Mouse (Mus musculus) urinary bladder, adult 18-20 months (tissue): Measurements from ENCODE around the gene AU021092.
"Not testable (repeated sequence)": the region's sequence is repeated elsewhere in the genome, so short reads cannot be mapped to it uniquely, and the experiment has no call there.

Source experiments
- DNase-seq, 2 experiments: peaks; one replicate each; pipeline ENCODE4 v3.0.0; 2022; ENCODE audit warnings: low spot score in 2 of 2, mixed read lengths in 2 of 2

Gene AU021092

DNA sequence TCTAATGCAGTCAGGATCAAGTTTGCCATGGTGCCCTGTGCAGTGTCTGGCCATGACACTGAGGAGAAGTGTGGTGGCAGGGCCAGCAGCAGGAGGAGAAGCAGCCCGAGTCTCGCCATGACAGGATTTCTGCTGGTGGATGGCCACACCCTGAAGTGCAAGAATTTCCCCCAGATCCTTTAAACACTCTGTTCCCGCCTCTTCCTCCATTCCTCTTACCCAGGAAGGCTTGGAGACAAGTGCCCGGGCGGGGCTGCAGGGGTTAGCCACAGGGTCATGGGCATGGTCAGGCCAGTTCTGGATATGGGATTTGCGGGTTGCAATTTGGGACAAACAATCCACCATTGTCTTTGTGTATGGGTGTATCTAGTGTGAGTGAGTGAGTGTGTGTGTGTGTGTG is at the start of gene AU021092:
TSS of gene AU021092 (minus strand) at position 160 of the 400 bp plus-strand sequence.
- DNase-seq, result no peak

GRCm38 (mm10) chr16:5271411-5272035 is 49.4 kb upstream of the AU021092 start:
- DNase-seq, result no peak

DNA sequence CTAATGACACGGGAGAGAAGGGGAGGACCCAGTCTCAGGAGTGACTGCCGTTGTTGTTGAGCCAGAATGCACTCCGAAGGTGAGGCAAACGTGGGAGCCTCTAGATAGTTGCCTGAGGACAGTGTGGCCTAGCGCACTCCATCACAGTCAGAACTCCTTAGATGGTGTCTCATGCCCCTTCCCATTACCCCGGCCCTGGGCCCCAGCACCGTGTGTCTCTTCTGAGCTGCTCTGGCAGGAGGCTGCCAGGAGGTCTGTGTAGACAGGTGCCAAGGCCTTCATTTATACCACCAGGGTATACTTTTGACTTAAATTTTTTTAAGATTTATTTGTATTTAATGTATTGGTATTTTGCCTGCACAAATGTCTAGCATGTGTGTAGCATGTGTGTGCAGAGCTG is 41.8 kb upstream of the AU021092 start:
- DNase-seq, result no peak

DNA sequence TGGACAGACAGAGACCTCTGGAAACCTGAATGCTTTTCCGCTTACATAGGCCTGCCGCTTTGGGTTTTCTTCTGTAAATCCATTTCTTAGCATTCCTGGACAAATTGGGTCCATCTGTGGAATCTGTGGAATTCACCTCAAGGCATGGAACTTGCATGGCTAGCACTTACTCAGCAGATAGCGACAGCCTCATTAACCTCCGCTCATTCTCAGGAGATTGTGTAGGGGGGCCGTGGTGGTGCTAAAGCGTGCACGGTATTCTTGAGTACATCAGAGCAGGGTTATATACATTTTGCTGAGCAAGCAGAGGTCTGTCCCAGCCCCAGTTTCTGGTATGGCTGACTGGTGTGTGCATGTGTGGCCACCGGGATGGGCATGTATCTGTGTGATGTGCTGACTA is 41.1 kb upstream of the AU021092 start:
- DNase-seq, result no peak

DNA sequence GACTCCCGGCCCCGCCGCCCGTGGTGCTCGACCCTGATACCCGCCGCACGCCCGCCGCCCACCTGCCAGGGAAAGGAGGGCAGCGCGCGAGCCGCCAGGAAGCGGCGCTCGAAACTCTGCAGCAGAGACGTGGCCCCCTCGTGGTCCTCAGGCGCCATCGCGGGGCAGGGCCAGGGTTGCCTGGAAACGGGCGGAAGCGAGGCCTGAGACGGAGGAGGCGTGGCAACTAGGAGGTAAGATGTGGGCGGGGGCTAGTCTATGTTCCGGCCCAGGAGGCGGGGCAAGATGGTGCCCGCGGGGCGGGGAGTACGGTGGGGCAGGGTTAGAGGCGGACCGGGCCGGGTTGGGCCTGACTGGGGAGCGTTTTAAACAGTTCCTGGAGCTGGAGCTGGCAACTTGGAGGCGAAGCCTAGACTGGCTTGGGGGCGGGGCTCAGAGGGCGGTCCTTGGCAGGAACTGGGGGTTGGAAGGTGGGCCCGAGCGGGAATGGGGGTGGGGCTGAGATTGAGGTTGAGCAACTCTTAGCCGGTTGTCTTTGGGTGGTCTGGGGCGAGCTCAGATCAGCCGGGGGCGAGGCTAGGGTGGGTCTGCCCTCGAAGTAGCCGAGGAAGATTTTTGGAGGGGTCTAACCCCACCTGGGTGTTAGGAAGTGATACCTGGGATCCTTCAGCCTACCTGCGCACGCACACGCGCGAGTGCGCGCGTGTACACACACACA is 33.8 kb upstream of the AU021092 start, which contains the start of gene Eef2kmt:
TSS of gene Eef2kmt (minus strand) at position 205 of the 718 bp plus-strand sequence.
- DNase-seq, result peak; percentile 98 to 99

DNA sequence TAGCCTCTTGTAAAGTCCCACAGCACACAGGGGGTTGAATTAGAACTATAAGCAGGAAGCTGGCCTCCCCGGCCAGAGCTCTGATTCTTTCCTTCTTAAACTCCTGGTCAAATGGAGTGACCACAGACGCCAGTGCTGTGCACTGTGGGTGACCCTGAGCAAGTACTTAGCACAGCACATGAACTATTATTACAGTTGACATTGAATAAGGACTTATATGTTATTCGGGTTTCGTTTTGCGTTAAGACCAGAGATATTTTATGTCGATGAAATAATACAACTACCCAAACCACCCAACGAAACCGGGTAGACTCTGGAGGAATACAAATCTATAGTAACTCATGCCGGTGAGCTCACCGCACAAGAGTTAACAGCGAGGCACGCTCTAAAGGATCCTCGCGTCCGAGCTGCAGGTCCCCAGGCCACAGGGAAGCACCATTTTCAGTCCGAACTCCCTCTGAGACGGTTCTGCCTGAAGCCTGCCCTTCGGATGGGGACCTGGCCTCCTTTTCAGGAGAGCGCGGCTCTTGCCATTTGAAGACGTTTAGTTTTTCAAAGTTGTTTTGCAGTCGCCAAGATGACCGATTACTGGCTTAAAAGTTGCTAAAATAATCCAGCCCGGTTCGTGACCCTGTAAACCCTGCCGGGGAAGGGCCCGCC is 33.1 kb upstream of the AU021092 start:
- DNase-seq, result no peak

DNA sequence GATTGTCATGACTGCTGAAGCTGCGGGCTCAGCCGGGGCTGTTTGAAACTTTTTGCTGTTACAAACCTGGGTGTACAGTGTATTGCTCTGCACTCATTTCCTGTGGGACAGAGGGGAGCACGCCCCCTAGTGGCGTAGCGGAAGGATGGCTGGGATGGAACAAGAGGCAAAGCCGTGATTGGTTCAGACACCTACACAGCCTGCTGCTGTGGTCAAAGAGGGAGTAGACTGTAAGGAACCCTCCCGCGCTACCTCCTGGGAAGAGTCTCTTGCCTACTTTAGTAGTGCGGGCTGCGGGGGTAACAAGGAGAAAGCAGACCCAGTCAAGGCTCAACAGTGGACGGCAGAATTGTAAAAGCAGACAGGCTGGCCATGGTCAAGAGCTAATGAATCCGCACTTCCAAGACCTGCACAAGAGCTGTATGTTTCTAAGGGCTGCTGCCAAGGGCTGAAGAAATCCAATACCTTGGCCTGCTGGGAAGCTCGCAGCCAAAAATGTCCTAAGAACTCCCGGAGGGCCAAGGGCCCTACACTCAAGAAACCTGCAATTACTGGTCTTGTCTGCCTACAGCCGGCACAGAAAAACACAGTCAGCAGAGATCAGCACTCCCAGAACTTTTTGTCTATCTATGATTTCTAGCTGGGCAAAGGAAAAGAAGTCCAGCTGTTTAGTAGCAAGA is 32.4 kb upstream of the AU021092 start:
- DNase-seq, result peak; percentile 56 to 74

DNA sequence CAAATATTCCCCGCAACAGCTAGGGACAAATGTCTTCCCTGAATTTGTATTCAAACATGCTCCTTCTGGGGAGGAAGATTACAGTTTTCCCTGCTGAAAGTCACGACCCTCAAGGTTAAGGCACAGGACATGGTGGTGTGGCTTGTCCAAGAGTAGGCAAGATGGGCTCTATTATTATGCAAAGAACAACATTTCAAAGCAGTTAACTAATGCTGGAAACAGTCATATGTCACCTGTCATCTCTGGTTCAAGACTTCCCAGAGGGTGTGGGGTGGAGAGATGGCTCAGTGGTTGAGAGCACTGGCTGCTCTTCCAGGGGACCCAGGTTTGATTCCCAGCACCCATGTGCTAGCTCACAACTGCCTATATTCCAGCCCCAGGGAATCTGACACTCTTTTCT is 30.2 kb upstream of the AU021092 start:
- DNase-seq, result no peak

GRCm38 (mm10) chr16:5250891-5251290 is 28.8 kb upstream of the AU021092 start:
- DNase-seq, result no peak

- DNase-seq, result peak in 1 of 2 experiments; percentile 34
Observed at GRCm38 (mm10) chr16:5244411-5244810, 22.3 kb upstream of the AU021092 start.

DNA sequence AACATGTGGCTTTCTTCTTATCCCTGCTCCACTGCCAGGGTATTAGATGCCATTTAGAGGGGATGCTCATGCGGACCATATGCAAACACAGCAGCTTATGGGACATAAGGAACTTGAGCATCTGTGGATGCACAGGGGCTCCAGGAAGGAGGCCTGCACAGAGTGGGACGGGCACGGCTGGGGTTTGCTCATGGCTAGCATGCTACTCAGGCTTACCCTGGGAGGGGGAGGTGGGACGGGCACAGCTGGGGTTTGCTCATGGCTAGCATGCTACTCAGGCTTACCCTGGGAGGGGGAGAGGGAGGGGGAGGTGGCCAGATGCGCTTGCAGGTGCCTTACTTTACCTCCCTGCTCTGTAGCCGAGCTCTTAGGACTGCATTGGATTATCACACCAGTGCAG is 20.8 kb upstream of the AU021092 start:
- DNase-seq, result no peak

- no peak for DNase-seq
Observed at GRCm38 (mm10) chr16:5242355-5242754, 20.3 kb upstream of the AU021092 start.

- peak; percentile 85 to 90 for DNase-seq
Observed at GRCm38 (mm10) chr16:5233418-5234313, 11.6 kb upstream of the AU021092 start, which contains the start of gene Alg1. Gene Alg1, plus strand, starts transcription at chr16:5233621.

- DNase-seq, result no peak
Observed at GRCm38 (mm10) chr16:5232982-5233381, 10.9 kb upstream of the AU021092 start.

DNA sequence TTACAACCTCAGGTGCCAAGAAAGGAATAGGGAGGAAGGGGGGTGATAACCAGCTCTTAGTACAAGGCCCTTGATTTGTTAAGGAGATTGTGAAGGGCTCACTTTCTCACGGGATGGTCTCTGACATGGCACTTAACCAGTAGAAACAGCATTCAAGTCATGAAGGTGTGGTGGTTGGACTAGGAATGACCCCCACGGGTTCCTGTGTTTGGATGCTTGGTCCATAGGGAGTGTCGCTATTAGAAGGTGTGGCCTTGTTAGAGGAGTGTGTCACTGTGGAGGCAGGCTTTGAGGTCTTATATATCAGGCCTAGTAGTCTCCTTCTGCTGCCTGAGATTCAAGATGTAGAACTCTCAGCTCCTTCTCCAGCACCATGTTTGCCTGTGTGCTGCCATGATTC is 6.0 kb upstream of the AU021092 start:
- not testable (repeated sequence) for DNase-seq

GRCm38 (mm10) chr16:5227501-5227900 is 5.4 kb upstream of the AU021092 start:
- DNase-seq, result not testable (repeated sequence)

DNA sequence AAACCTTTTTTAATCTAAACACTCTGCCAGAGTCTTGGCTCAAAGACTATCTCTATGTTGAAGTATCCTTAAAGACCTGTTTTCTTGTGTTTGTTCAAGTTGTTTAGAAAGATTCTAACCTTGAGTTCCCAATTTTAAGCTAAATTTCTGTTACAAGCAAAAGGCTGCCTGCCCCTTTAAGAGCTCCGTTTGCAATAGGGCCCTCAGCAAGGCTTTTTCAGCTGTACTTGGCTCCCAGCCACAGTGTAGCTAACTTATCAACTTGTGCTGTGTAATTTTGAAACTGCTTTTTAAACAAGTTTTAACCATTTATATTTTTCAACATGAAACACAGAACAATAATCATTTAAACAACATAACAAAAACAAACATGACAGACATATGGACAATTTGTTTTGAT is 4.4 kb upstream of the AU021092 start:
- not testable (repeated sequence) for DNase-seq

DNA sequence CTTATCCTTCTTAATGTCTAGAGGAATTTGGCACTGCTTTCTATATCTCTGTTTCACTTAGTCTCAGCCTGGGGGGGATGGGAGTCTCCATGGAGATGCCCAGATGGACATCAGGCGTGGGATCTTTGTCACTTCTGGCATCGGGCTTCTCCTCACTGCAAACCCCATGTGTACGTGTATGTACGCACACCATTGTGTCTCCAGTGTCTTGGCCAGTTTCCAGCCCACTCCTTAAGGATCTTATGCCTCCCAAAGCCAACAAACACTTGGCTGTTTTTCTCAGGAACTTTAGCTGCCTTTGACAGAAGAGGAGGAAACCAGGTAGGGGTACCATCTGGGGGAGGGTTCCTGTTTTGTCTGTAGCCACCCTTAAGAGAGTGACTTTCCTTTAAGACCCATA is 696 bp downstream of the AU021092 start:
- DNase-seq, result no peak

- no peak for DNase-seq
Observed at GRCm38 (mm10) chr16:5217341-5218133, 4.6 kb downstream of the AU021092 start.

DNA sequence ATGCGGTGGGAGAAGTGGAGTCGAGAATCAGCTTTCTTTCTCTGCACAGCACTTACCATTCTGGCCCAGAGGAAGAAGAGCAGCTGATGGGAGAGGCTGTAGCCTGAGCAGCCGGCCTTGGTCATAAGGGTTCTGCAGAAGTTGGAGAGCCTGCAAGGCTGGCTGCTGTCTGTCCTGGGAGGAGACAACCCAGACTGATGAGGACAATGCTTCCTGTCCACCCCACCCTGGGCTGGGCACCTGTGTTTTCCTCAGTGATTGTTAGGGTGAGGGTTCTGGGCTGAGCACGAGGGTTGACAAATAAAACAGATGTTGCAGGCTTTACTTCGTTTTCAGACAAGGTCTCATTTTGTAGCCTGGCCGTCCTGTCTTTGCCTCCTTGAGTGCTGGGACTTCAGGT is 5.4 kb downstream of the AU021092 start:
- DNase-seq, result no peak
